Mouse (Mus musculus): Measurements from ENCODE around the gene Trappc4.
"Not testable (repeated sequence)": the region's sequence is repeated elsewhere in the genome, so short reads cannot be mapped to it uniquely, and the experiment has no call there.

The Trappc4 gene

DNA sequence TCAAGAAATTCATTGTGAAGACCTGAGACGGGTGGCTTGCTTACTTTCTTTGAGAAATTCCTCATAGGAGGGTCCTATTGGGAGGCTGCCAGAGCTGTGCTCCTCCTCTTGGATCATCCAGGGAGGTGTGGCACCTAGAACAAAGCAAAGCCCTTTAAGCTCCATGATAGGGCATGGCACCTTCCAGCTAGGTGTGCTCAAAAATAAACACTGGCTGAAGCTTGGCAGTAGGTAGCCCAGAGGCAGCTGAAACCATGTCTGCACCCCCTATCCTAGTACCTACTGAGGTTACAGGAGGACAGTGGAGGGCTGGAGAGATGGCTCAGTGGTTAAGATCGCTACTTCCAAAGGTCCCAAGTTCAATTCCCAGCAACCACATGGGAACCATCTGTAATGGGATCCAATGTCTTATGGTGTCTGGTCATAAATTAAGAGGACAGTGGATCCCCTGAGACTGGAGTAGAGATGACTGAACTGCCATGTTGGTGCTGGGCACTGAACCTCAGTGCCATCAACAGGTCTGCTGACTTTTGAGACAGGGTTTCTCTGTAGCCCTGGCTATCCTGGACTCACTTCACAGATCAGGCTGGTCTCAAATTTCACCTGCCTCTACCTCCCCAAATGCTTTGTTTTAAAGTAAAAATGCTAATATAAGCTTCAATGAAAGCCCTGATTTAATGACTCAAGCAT is 3.4 kb upstream of the Trappc4 start:
- CTCF ChIA-PET, result no interaction called here

GRCm38 (mm10) chr9:44408693-44409092 is 1.3 kb upstream of the Trappc4 start:
- CTCF ChIA-PET, result not testable (repeated sequence)

DNA sequence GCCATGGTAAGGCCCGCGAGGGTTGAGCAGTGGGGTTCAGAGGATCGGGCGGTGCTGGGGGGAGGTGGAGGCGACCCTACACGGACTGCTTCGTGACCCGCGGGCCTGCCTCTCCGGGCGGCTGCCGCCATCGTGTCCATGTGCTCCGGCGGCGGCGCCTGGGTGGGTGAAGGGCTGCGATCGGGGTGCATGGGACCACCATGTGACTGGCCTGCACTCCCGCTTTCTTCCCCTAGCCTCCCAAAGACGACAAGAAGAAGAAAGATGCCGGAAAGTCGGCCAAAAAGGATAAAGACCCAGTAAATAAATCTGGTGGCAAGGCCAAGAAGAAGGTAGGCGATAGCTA is 325 bp upstream of the Trappc4 start:
- CTCF ChIA-PET, result interaction anchor here (0.5 kb wide), 1 partner anchor 9 kb away, joined by 4 read pairs; no protein-coding TSS in a partner anchor

DNA sequence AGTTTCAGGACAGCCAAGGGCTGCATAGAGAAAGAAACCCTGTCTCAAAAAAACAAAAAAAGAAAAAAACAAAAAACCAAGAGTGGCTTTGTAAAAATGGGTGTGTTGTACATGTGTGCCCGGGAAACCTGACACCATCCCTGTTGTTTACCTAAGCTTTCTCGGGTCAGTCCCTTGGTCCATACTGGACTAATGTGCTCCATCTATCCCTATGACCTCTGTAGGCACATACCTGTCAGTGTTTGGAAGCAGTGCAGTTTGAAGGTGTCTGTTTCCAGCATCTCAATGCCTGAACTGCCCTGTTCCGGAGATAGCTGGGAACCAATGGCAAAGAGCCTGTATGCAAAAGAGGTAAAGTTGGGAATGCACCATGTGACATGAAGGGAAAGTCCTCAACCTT is 2.4 kb downstream of the Trappc4 start:
- CTCF ChIA-PET, result interaction anchor here (0.5 to 0.7 kb wide), 2 partner anchors 192 to 410 kb away, joined by 5 to 12 read pairs; no protein-coding TSS in a partner anchor

GRCm38 (mm10) chr9:44401081-44401480 is 6.3 kb downstream of the Trappc4 start:
- CTCF ChIA-PET, result interaction anchor here (0.6 kb wide), 1 partner anchor 162 kb away, joined by 3 read pairs; no protein-coding TSS in a partner anchor

DNA sequence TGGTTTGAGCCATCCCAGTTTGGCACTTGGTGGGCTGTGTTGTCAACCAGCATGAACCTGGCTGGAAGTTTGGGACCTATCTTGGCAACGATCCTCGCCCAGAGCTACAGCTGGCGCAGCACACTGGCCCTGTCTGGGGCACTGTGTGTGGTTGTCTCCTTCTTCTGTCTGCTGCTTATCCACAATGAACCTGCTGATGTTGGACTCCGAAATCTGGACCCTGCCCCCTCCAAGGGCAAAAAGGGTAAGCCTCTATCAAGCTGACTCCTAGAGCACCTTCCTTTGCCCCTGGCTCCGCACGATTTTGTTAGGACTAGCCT is 7.6 kb downstream of the Trappc4 start:
- CTCF ChIA-PET, result no interaction called here

GRCm38 (mm10) chr9:44399114-44399794 is 8.1 kb downstream of the Trappc4 start:
- CTCF ChIA-PET, result no interaction called here

- CTCF ChIA-PET, result no interaction called here
Observed at GRCm38 (mm10) chr9:44398551-44398950, 8.8 kb downstream of the Trappc4 start.

DNA sequence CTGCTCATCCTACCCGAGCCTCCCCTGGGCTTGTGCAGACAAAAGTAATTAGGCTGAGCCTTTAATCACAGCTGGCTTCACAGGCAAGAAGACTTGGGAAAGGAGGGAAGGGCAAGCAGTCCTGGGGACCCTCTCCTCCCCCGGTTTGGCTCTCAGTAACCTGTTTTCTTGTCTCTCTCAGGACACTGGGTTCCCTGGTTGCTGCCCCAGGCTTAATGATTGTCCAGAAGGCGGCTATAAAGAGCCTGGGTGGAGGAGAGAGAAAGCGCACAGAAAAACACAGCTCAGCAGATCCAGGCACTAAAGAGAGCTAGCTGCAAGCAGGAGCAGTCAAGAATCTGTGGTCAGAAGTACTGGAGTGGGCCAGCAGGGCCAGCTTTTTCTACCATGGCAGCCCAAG is 9.3 kb downstream of the Trappc4 start:
- CTCF ChIA-PET, result no interaction called here

DNA sequence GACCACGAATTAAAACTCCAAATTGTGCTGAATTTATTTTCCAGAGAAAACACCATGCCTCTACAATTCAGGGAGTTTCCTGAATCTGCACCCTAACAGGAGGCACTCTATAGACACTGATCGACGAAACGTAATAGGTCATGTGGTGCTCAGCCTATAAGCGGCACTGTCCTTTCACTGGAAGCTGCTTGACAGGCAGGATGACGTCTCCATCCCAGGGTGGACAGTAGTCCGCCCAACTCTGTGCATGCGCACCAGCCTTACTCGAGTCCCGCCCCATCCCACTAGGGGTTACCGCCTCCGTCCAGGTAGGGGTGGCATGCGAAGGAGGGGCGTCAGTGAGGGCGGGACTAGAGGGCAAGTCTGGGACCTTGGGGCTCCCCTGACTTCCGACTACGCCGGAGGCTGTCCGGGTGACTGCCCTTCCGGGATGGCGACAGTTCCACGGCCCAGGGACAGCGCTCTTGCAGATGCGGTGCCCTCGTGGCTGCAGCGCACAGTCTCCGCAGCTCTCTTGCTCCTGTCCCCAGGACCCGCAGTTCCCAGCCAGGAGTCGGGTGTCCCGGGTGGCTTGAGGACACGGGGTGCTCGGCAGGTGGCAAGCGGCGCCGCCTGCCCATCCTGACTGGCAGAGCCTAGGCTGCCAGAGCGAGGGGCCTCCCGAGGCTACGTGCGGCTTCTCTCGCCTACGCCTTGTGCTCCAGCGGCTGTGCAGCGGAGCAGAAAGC is 10.6 kb downstream of the Trappc4 start, which contains the start of gene Slc37a4:
TSS of gene Slc37a4 (plus strand) at position 169 of the 728 bp plus-strand sequence.
- CTCF ChIA-PET, result no interaction called here

GRCm38 (mm10) chr9:44391466-44391865 is 15.9 kb downstream of the Trappc4 start:
- CTCF ChIA-PET, result interaction anchor here (0.7 kb wide), 1 partner anchor 10 kb away, joined by 11 read pairs; no protein-coding TSS in a partner anchor

DNA sequence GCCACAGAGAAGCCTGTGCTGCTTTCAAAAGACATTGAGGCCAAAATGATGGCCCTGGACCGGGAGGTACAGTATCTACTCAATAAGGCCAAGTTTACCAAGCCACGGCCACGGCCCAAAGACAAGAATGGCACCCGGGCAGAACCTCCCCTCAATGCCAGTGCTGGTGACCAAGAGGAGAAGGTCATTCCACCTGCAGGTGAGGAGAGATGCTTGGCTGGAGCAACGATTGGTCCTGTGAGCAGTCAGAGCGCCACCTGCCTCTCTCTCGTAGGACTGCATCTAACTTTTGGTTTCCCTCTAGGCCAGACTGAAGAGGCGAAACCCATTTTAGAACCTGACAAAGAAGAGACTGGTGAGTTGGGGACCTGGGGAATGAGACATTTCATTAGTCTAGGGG is 18.1 kb downstream of the Trappc4 start:
- CTCF ChIA-PET, result no interaction called here

DNA sequence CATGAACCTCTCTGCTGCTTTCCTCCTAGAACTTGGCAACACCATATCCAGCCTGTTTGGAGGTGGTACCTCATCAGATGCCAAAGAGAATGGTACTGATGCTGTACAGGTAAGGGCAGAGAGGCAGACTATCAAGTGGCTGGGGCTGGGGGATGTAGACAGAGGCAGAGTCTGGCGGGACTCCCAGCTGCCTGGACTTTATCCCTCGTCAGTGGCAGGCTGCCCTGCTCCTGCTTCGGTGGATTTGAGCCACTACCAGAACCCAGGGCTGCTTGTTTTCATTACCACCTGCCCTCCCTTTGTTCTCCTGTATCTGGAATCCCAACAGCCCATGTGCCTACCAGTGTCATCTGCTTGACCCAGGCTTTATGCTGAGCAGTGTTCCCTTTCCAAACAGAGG is 20.2 kb downstream of the Trappc4 start:
- CTCF ChIA-PET, result no interaction called here

- CTCF ChIA-PET, result no interaction called here
Observed at GRCm38 (mm10) chr9:44384596-44384995, 22.8 kb downstream of the Trappc4 start.

- CTCF ChIA-PET, result interaction anchor here (1.2 kb wide), 1 partner anchor 18 kb away, joined by 4 read pairs; the partner anchor contains the start of gene Vps11
Observed at GRCm38 (mm10) chr9:44379862-44380261, 27.5 kb downstream of the Trappc4 start.

DNA sequence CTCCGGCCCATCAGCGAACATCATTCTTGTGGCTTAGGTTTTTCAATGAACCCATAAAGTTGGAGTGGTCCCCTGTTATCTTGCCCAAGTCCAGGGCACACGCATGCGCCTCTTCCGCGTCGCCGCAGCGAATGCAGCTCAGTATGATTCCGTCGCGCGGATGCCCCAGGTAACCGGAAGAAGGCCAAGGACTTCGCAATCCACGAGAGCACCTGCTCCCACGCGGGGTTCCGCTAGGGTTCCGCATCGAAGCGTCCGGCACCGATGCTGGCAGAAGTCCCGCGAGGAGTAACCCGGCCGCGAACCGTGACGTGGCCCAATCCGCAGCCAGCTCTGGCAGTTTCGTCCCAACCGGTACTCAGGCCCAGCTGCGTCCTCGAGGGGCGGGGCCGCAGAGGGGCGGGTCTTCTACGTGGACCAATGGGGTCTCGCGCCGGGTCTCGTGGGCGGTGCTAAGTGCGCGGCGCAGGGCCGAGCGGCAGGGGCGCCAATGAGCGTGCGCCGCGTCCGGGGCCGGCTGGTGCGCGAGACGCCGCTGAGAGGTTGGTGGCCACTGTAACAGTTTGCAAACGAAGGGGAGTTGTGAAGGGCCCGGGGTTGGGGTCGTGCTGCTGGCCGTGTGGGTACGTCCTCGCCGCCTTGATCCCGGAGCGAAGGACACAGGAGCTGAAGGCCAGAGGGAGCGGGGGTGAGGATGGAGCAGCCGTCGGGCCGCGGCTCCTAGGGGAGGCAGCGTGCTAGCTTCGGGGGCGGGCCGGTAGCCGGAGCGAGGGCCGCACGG is 28.2 kb downstream of the Trappc4 start, which contains the start of gene Hyou1:
TSS of gene Hyou1 (plus strand) at position 437 of the 781 bp plus-strand sequence.
- CTCF ChIA-PET, result interaction anchor here (1.0 to 1.2 kb wide), 2 partner anchors 17 to 77 kb away, joined by 3 to 4 read pairs; partner anchors contain the start of gene Vps11

DNA sequence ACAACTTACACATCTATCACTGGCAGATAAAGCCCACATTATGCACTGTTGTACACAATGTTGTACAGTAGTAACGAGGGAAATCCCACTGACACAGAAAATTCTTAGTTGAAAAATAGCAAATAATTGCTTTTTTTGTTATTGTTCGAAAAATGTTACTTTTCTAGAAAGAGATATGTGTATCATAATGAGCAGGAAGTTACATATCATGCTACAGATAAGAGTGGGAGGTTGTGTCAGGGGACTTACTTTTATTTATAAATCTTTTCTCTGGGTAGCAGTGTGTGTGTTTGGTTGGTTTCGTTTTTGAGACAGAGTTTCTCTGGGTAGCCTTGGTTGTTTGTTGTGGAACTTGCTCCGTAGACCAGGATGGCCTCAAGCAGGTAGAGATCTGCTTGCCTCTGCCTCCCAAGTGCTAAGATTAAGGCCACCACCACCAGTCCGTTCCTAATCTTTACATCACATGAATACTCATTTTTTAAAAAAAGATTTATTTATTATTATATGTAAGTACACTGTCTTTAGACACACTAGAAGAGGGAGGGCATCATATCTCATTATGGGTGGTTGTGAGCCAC is 29.2 kb downstream of the Trappc4 start:
- CTCF ChIA-PET, result interaction anchor here (1.0 kb wide), 1 partner anchor 76 kb away, joined by 3 read pairs; no protein-coding TSS in a partner anchor

- CTCF ChIA-PET, result interaction anchor here (0.6 to 0.7 kb wide), 2 partner anchors 44 to 223 kb away, joined by 6 to 7 read pairs; no protein-coding TSS in a partner anchor
Observed at GRCm38 (mm10) chr9:44377335-44377734, 30.1 kb downstream of the Trappc4 start.

DNA sequence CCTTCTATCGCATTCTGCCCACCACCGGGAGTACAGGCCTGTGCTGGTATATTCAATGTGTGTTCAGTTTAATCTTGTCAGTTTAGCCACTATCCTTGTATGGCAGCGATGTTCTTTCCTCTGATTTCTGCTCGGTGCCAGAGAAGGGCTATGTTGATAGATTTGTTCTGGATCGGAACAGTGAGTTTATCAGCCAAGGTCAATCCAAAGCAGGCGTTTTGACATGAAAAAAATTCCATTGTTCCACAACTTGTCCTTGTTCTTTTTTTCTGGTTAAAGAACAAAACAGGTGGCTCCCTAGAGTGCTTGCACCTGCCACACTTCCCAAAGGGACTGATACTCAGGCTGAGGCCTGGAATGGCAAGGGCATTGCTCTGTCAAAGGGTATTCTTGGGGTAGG is 31.3 kb downstream of the Trappc4 start:
- CTCF ChIA-PET, result no interaction called here

DNA sequence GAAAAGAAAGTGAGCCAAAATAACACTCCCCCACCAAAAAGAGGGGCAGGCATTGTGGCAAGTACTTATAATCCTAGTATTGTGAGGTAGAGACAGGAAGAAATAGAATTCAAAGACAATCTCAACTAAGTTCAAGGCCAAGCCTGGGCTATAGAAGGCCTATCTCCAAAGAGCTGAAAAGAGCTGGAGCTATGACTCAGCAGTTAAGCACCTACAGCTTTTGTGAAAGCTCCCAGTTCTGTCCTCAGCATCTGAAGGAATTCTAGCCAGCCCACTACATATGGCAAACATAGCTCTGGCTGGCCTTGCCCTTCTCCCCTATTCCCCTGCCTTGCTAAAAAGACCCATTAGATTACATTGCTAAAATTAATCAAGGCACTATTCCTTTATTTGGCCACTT is 34.0 kb downstream of the Trappc4 start:
- CTCF ChIA-PET, result no interaction called here

GRCm38 (mm10) chr9:44364480-44364879 is 42.9 kb downstream of the Trappc4 start:
- CTCF ChIA-PET, result no interaction called here
